Mouse (Mus musculus): ENCODE data around the gene Ddx54.

The Ddx54 gene

GRCm38 (mm10) chr5:120579898-120580626 is 32.5 kb upstream of the Ddx54 start:
- no peak for DNase-seq (ENCODE audit: low read depth, low spot score)

- DNase-seq (ENCODE audit: low read depth, low spot score) = no peak
Observed at GRCm38 (mm10) chr5:120582002-120582401, 30.5 kb upstream of the Ddx54 start.

DNA sequence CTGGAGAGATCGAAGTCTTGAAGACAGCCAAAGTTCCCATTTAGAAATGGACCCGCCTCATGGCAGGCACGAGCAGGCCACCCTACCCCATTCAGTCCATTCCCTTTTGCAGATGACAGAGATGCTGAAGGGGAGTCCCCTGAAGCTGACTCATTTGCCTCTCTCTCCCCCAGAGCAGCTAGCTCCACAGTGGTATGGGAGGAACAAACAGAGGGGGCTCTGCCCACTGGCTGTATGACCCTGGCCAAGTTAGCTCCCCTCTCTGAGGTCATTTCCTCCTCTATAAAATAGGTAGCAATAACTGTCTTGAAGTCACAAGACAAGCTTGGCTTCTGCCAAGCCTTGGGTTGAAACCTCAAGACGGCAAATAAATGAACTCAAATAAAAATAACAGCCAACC is 29.0 kb upstream of the Ddx54 start:
- DNase-seq (ENCODE audit: low read depth, low spot score) = no peak

DNA sequence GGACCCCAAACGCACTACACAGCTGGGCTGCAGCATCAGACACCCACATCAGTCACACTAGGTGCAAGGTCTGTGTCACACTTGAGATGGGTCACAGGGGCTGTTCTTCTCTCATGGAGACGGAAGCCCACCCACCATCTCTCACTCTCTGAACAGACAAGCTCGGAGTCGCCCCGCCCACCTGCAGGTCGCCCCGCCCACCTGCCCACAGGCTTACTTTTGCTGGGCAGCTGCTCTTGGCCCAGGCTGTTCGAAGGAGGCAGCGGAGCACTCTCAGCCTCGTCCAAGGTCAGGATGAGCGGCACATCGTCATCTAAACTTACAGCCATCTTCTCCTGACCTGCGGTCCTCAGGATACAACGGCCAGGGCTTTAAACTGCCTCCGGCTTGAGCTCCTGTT is 27.6 kb upstream of the Ddx54 start:
- DNase-seq (ENCODE audit: low read depth, low spot score) = no peak

DNA sequence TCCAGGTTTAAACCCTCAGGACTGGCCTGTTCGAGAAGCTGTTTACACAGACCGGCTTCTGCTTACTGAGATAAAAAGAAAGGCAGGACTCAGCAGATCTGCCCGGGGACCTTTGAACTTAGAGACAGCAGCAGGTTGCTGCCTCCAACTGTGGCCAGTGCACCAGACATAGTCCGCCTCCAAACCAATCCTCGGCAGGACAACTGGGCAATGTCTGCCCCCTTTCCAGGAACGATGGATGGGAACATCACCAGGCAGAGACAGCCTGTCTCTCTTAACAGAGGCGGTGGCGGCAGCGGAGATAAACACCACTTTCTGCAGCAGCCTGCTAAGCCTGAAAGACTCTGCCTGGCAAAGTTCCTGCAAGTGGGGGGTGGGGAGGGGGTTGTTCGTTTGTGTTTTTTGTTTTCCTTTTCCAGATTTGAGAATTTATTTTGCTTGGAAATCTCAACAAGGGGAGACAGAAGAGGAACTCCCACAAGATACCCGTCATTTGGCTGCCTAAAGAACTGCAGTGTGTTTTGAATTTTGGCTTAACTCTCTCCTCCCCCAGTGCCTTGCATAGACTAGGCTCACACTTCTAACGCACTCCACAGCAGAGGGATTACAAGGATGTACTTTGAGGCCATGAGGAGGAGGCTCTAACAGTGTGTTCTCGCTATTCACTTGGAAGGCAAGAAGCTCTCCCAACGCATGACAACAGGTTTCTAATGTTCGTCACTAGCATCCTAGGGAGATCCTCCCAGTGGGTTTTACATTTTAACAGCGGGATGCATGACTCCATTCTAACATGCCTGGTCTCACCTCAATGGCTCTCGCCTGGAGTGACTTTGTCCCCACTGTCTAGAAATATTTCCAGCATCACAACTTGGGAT is 25.6 kb upstream of the Ddx54 start:
- DNase-seq (ENCODE audit: low read depth, low spot score) = no peak

DNA sequence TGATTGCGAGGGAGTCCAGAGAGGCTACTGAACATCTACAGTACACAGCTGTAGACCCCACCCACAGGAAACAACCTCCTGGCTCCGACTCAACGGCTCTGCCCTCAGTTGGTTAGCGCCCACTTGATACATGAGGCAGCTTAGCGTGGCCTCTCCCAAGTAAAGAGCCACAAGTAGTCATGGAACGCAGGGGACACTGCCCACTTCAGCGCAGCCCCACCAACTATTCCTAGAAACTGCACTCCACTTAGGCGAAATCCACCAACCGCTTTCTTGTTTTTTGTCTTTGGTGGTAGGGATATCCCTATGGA is 25.0 kb upstream of the Ddx54 start:
- no peak for DNase-seq (ENCODE audit: low read depth, low spot score)

GRCm38 (mm10) chr5:120587940-120588568 is 24.5 kb upstream of the Ddx54 start:
- DNase-seq (ENCODE audit: low read depth, low spot score) = no peak

DNA sequence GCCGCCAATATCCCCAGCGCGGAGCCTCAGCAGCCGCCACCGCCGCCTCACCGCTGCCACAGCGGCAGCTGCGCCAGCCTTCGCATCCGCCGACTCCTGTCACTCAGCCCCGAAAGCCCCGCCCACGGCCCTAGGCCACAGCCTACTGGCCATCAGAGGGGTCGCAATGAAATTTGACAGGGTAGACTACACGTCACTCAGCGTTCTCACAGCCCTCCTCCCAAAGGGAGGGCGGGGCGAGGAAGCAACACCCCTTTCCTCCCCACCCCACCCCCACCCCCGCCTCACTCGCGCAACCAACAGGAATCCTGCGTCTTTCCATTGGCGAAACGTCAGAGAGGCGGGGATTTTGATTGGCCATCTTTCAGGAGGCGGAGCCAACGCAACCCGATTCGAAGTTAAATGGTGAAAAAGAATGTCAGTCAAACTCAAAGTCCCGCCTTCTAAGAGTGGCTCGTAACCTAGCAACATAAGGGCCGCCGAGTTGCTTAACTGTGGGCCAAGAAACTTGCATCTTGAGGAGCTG is 23.9 kb upstream of the Ddx54 start, which contains the start of the genes Tpcn1 and Iqcd:
Tpcn1 (minus strand) TSS at position 105 of the 526 bp plus-strand sequence.
Iqcd (plus strand) TSS at position 448 of the 526 bp plus-strand sequence.
- DNase-seq (ENCODE audit: low read depth, low spot score) = peak; percentile 100

DNA sequence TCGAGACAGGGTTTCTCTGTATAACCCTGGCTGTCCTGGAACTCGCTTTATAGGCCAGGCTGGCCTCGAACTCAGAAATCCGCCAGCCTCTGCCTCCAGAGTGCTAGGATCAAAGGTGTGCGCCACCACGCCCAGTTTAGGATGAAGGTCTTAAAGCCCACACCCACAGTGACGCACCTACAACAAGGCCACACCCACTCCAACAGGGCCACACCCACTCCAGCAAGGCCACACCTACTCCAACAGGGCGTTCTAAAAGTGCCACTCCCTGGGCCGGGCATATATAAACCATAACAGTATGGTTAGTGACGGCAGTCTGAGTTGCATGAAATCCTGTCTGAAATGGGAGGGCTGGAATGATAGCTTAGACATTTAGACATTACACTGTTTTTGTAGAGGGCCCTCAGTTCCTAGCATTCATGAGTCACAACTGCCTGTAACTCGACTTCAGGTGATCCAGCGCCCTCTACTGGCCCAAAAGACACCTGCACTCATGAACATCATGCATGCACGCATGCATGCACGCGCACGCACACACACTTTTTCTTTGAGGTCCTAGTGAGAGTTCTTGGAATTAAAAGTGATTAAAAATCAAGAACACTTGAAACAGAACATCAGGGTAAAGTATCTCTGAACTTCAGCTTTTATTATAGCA is 22.1 kb upstream of the Ddx54 start:
- no peak for DNase-seq (ENCODE audit: low read depth, low spot score)

DNA sequence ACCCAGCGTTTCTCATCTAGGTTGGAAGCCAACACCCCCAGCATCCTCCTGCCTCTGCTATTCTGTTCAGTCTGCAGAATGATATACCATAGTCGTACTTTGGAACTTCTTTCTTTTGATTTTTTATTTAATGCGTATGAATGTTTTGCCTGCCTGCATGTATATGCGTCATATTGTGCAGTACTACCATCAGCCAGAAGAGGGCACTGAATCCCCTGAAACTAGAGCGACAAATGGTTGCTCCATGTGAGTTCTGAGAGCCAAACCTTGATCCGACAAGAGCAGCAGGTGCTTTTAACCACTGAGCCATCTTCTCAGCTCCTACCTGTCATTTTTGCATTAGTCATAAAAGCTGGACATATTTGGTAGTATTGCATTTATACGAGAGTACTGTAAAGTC is 20.4 kb upstream of the Ddx54 start:
- DNase-seq (ENCODE audit: low read depth, low spot score) = no peak

DNA sequence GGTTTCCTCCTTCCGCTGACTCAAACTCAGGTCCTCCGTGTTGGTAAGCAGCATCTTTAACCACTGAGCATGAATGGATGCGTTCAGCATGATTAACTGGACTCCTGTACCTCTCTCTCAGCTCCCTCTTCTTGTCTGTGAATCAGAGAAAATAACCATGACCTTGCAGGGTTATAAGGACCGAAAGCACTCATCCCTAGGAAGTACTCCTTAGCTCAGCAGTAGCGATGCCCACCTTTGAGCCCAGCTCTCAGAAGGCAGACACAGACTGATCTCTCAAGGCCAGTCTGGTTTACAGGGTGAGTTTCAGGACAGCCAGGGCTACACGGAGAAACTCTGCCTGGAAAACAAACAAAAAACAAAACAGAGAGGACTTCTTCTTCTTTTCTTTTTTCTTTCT is 18.1 kb upstream of the Ddx54 start:
- no peak for DNase-seq (ENCODE audit: low read depth, low spot score)

DNA sequence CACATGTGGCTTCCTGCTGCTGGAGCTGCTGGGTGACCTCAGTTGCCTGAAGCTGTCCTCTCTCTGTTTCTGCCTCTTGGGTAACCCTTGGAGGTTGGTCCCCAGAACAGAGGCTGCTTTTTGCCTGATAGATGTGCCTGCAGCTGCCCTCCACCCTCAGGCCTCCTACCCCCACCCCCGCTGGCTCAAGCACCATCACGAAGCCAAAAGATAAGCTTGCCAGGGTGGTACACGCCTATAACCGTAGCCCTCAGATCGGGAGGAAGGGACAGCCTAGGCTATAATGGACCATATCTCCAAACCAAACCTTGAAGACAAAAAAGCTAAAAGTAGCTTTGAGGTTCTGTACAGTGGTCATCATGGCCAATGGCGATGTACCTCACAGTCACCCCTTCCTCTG is 12.9 kb upstream of the Ddx54 start:
- DNase-seq (ENCODE audit: low read depth, low spot score) = no peak

- DNase-seq (ENCODE audit: low read depth, low spot score) = peak; percentile 72
Observed at GRCm38 (mm10) chr5:120600946-120601668, 11.4 kb upstream of the Ddx54 start.

- no peak for DNase-seq (ENCODE audit: low read depth, low spot score)
Observed at GRCm38 (mm10) chr5:120602210-120602609, 10.3 kb upstream of the Ddx54 start.

GRCm38 (mm10) chr5:120603515-120603914 is 9.0 kb upstream of the Ddx54 start:
- DNase-seq (ENCODE audit: low read depth, low spot score) = no peak

DNA sequence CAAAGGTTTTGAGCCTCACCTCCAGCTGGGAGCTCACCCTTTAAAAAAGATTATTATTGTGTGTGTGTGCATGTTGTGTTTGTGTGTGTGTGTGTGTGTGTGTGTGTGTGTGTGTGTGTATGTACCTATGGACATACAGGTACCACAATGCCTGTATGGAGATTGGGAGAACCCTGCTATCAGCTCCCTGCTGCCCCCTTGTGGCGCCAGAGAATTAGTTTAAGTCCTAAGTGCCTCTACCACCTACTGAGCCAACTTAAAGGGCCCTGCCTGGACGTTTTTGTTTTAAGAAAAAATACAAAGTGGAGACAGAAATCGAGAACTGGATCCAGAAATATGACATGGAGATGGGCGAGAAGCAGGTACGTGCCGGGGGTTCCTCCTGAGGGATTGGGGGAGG is 7.7 kb upstream of the Ddx54 start:
- DNase-seq (ENCODE audit: low read depth, low spot score) = peak; percentile 88

DNA sequence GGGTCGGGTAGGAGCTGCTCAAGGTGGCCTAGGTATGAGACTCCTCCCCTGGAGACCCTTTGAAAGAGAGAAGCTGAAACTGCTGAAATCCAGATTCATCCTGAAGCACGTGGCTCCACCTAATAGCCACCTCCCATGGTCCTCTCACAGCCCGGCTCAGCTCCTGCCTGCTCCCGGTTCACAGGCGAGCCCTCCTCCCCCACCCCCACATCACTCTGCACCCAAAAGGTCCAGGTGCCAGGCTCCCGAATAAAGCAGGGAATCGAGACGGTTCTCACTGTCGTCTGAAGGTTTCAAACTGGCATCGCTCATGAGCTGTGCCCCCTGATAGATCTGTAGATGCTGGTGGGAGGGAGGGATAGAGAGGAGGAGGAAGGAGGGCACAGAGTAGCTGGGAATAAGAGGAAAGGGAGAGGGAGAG is 7.3 kb upstream of the Ddx54 start:
- no peak for DNase-seq (ENCODE audit: low read depth, low spot score)

GRCm38 (mm10) chr5:120605688-120606087 is 6.9 kb upstream of the Ddx54 start:
- DNase-seq (ENCODE audit: low read depth, low spot score) = peak; percentile 96

- DNase-seq (ENCODE audit: low read depth, low spot score) = no peak
Observed at GRCm38 (mm10) chr5:120606590-120607200, 5.8 kb upstream of the Ddx54 start.

DNA sequence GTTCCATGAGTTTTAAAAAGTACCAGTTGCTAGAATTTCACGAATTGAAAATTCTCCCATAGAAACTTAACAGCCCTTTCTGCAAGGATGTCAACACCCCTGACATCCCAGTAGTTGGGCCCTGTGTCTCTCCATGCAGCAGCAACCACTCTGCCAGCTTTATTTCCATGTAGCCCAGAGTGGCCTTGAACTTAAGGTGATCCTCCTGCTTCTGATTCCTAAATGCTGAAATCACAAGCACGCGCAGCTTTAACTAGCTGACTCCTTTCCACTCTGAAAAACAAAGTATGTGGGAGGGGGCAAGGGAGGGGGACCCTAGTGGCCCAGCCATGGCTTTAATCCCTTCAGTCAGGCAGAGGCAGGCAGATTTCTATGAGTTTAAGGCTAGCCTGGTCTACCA is 5.2 kb upstream of the Ddx54 start:
- DNase-seq (ENCODE audit: low read depth, low spot score) = no peak
